ENCODE assay signal across 27 mouse cellular contexts in genomic region chr7:139439031-139439430, GRCm38 (mm10). TPM values are rescaled to one million over a fixed set of nuclear protein-coding genes. Genes with fewer than 3 reads are reported as not detected.
DNase-seq lines count a peak whose midpoint lies in the region; ATAC-seq and TF ChIP-seq lines count a peak whose summit lies in the region.
"Had no signal": no experiment of that assay in that cellular context is flagged by ENCODE, and none has a peak within 500 bp of the region (broad histone marks: within the 10 kb centered on the region; RNA-seq: fewer than 3 reads in every experiment).

No protein-coding gene starts in this region.

- no peak for ATAC-seq in lung, postnatal 0 days
- no peak for ATAC-seq in embryonic facial prominence, embryonic 14.5 days (ENCODE audit: low read depth)
- no peak for ATAC-seq in monocyte, adult 5-6 weeks (replicated peaks; ENCODE audit: insufficient number of reproducible peaks, low FRiP score, low TSS enrichment, poor library complexity, severe bottlenecking)
- ATAC-seq: CD4-positive, CD25-positive, alpha-beta regulatory T cell, adult 4 months; forebrain, embryonic 14.5 days; hindbrain, postnatal 0 days; intestine, embryonic 15.5 days; liver, embryonic 12.5 days; liver, postnatal 0 days; midbrain, embryonic 15.5 days had no signal

- H3K4me2 ChIP-seq in lung, postnatal 0 days (replicated peaks; ENCODE audit: low read depth, low read length), result no peak overlapping the region
- no peak overlapping the region for H3K4me2 ChIP-seq in embryonic facial prominence, embryonic 14.5 days (ENCODE audit: low read depth, low read length)
- H3K4me2 ChIP-seq: heart, embryonic 15.5 days; hindbrain, embryonic 12.5 days; intestine, embryonic 15.5 days; liver, embryonic 12.5 days; midbrain, embryonic 15.5 days had no signal

- no peak overlapping the region for H3K9ac ChIP-seq in lung, postnatal 0 days (replicated peaks; ENCODE audit: low read depth)
- no peak overlapping the region for H3K9ac ChIP-seq in embryonic facial prominence, embryonic 14.5 days (ENCODE audit: low read depth, low read length)
- H3K9ac ChIP-seq: heart, embryonic 15.5 days; hindbrain, embryonic 12.5 days; intestine, embryonic 15.5 days; liver, embryonic 12.5 days; liver, postnatal 0 days; midbrain, embryonic 15.5 days had no signal

- peaks cover 61% of the 10 kb centered on the region for H3K4me1 ChIP-seq in lung, postnatal 0 days (ENCODE audit: insufficient read depth, low read depth, low read length)
- H3K4me1 ChIP-seq in embryonic facial prominence, embryonic 14.5 days (ENCODE audit: control insufficient read depth, insufficient read depth, low read length), result peaks cover 28% of the 10 kb centered on the region

- no peak for TF ChIP-seq EP300 in lung, postnatal 0 days (IDR thresholded peaks at IDR 0.05)

- no peaks in the 10 kb centered on the region for H3K27me3 ChIP-seq in lung, postnatal 0 days (replicated peaks; ENCODE audit: insufficient read depth, low read length)
- H3K27me3 ChIP-seq in embryonic facial prominence, embryonic 14.5 days (replicated peaks; ENCODE audit: control insufficient read depth, insufficient read depth, low read length), result no peaks in the 10 kb centered on the region
- H3K27me3 ChIP-seq: heart, embryonic 15.5 days; hindbrain, embryonic 12.5 days; intestine, embryonic 15.5 days; liver, embryonic 12.5 days; midbrain, embryonic 15.5 days had no signal

- peak overlapping the region; percentile 38 for H3K27ac ChIP-seq in gastrocnemius, adult 2 months
- peak overlapping the region; percentile 52 for H3K27ac ChIP-seq in lung, postnatal 0 days (ENCODE audit: low read length)
- H3K27ac ChIP-seq in embryonic facial prominence, embryonic 14.5 days (replicated peaks; ENCODE audit: low read depth, low read length), result 0 out of 2 replicates have a peak overlapping the region, but pooled peaks have one; percentile 3
- H3K27ac ChIP-seq: heart, embryonic 15.5 days; hindbrain, embryonic 12.5 days; hindbrain, postnatal 0 days; intestine, embryonic 15.5 days; liver, embryonic 12.5 days; macrophage; midbrain, embryonic 15.5 days had no signal

- intact Hi-C loops in gastrocnemius, adult 2 months (cut with DNase I), result no loop called here

- no peaks in the 10 kb centered on the region for H3K9me3 ChIP-seq in lung, postnatal 0 days (ENCODE audit: low read length)
- H3K9me3 ChIP-seq in embryonic facial prominence, embryonic 14.5 days (ENCODE audit: control insufficient read depth, low read length), result no peaks in the 10 kb centered on the region
- H3K9me3 ChIP-seq: heart, embryonic 15.5 days; hindbrain, embryonic 12.5 days; intestine, embryonic 15.5 days; liver, embryonic 12.5 days; midbrain, embryonic 15.5 days had no signal

- WGBS in lung, postnatal 0 days, result 60% methylated on average over 3 of the region's 3 CpGs
- WGBS in embryonic facial prominence, embryonic 14.5 days, result 38% methylated on average over 3 of the region's 3 CpGs

- H3K36me3 ChIP-seq in lung, postnatal 0 days (ENCODE audit: insufficient read depth, low read length), result no peaks in the 10 kb centered on the region
- H3K36me3 ChIP-seq in embryonic facial prominence, embryonic 14.5 days (ENCODE audit: control insufficient read depth, insufficient read depth, low read length), result no peaks in the 10 kb centered on the region
- H3K36me3 ChIP-seq: heart, embryonic 15.5 days; hindbrain, embryonic 12.5 days; intestine, embryonic 15.5 days; liver, embryonic 12.5 days; midbrain, embryonic 15.5 days had no signal

- H3K4me3 ChIP-seq in gastrocnemius, adult 2 months, result no peak overlapping the region
- no peak overlapping the region for H3K4me3 ChIP-seq in lung, postnatal 0 days (ENCODE audit: low read depth, low read length)
- H3K4me3 ChIP-seq in embryonic facial prominence, embryonic 14.5 days (ENCODE audit: low read depth, low read length), result no peak overlapping the region
- H3K4me3 ChIP-seq: heart, embryonic 15.5 days; hindbrain, embryonic 12.5 days; intestine, embryonic 15.5 days; liver, embryonic 12.5 days; midbrain, embryonic 15.5 days had no signal

- DNase-seq in cerebellum, adult 8-10 months, result peak; percentile 32
- DNase-seq in cerebellum, postnatal 4 days (ENCODE audit: low spot score in 2 of 2), result no peak
- peak; percentile 66 for DNase-seq in gastrocnemius, adult 2 months
- DNase-seq in gastrocnemius, postnatal 10 days, result no peak
- no peak for DNase-seq in lung, postnatal 0 days (ENCODE audit: low spot score)
- DNase-seq in lung, postnatal 4 days, result no peak
- no peak for DNase-seq in embryonic facial prominence, embryonic 14.5 days (ENCODE audit: low spot score)
- DNase-seq: adrenal gland, postnatal 14 days; heart, postnatal 36 days; kidney, adult 2 months; kidney, postnatal 36 days; layer of hippocampus, postnatal 36 days; left cerebral cortex, postnatal 4 days; liver, postnatal 0 days; right cerebral cortex, postnatal 25 days; spleen, adult 18-20 months; thymus, postnatal 14 days had no signal

- no peak for TF ChIP-seq CTCF in gastrocnemius, adult 2 months (IDR thresholded peaks at IDR 0.05)
- TF ChIP-seq CTCF in lung, postnatal 0 days (IDR thresholded peaks at IDR 0.05), result no peak

RNA-seq across cellular contexts. Expression of gene Inpp5a, which starts 50.1 kb away (rescaled TPM):
- 10 to 100 TPM; 77.2 to 95.0 TPM for total RNA-seq in gastrocnemius, adult 2 months (2021)
- 10 to 100 TPM; 52.5 to 53.3 TPM for total RNA-seq in gastrocnemius, postnatal 10 days (2021)
- 41.3 and 44.8 TPM in 2 replicates for polyA plus RNA-seq in lung, postnatal 0 days (2015; fragmentation: Nextera tagmentation; extraction: Ambion mirVana)
- 39.3 and 41.6 TPM in 2 replicates for polyA plus RNA-seq in embryonic facial prominence, embryonic 14.5 days (2014; fragmentation: Nextera tagmentation; extraction: Ambion mirVana)
- 9.5 to 39.9 TPM (median 10.0 TPM) in 3 replicates for total RNA-seq in monocyte, adult 5-6 weeks (2017)

Comparison
In these comparisons a context has a peak if more than half of its experiments do, and no peak if none do; other contexts are left out.
1. DNase-seq: peak in cerebellum, adult 8-10 months (single experiment) and gastrocnemius, adult 2 months (single experiment); none in cerebellum, postnatal 4 days (0 of 2), gastrocnemius, postnatal 10 days (single experiment), lung, postnatal 0 days (single experiment), lung, postnatal 4 days (0 of 2) and embryonic facial prominence, embryonic 14.5 days (single experiment).
2. Peak in every context shown above with its lines, with median percentiles within 50 percentile points of each other: H3K27ac ChIP-seq.